Mouse (Mus musculus) neural tube, embryonic 15.5 days (tissue): ENCODE measurements around the gene Gzmk. TPM values are rescaled to one million over a fixed set of nuclear protein-coding genes. Genes with fewer than 3 reads are reported as not detected.

Experiments used
- ATAC-seq: fragments of 200-750 bp; cut with Nextera tagmentation; 2 replicates; pipeline ENCODE4 v1.8.0; 2017; ENCODE audit warnings: mild to moderate bottlenecking, moderate TSS enrichment, moderate library complexity; ENCODE audit not compliant: low FRiP score
- H3K27ac ChIP-seq: fragments of 300-500 bp; sonication (generic); replicated peaks from 2 replicates; pipeline ENCODE4 v1.5.1; 2015; ENCODE audit warnings: mild to moderate bottlenecking, inconsistent platforms
- H3K27me3 ChIP-seq: fragments of 300-500 bp; sonication (generic); replicated peaks from 2 replicates; pipeline ENCODE4 v1.6.1; 2015; ENCODE audit warnings: inconsistent platforms
- H3K36me3 ChIP-seq: fragments of 300-500 bp; sonication (generic); 2 replicates; pipeline ENCODE4 v1.6.1; 2015; ENCODE audit warnings: inconsistent platforms
- H3K4me1 ChIP-seq: fragments of 300-500 bp; sonication (generic); 2 replicates; pipeline ENCODE4 v1.6.1; 2015; ENCODE audit warnings: inconsistent platforms
- H3K4me2 ChIP-seq: fragments of 300-500 bp; sonication (generic); 2 replicates; pipeline ENCODE4 v1.6.1; 2015; ENCODE audit warnings: inconsistent platforms, mild to moderate bottlenecking, moderate library complexity
- H3K4me3 ChIP-seq: fragments of 300-500 bp; sonication (generic); replicated peaks from 2 replicates; pipeline ENCODE4 v1.5.1; 2015; ENCODE audit warnings: mild to moderate bottlenecking, inconsistent platforms
- H3K9ac ChIP-seq: fragments of 300-500 bp; sonication (generic); replicated peaks from 2 replicates; pipeline ENCODE4 v1.6.1; 2015; ENCODE audit warnings: mild to moderate bottlenecking, inconsistent platforms
- H3K9me3 ChIP-seq: fragments of 300-500 bp; sonication (generic); replicated peaks from 2 replicates; pipeline ENCODE4 v1.6.1; 2016; ENCODE audit warnings: inconsistent platforms
- WGBS: fragments of 180-500 bp; shearing (Covaris S2); methylation state at CpG from one replicate; pipeline ENCODE4 v1.1.7; 2015; ENCODE audit warnings: mixed read lengths; 5-methylcytosine and 5-hydroxymethylcytosine counted together
- polyA plus RNA-seq: library from polyadenylated mRNA; unstranded; fragments of >200 nt; fragmentation: Nextera tagmentation; extraction: Ambion mirVana; gene quantifications from 2 replicates; pipeline ENCODE4 v1.2.1, GENCODE M21; 2015

Gene Gzmk
- polyA plus RNA-seq, 1 experiment from 2014 or later: not detected

DNA sequence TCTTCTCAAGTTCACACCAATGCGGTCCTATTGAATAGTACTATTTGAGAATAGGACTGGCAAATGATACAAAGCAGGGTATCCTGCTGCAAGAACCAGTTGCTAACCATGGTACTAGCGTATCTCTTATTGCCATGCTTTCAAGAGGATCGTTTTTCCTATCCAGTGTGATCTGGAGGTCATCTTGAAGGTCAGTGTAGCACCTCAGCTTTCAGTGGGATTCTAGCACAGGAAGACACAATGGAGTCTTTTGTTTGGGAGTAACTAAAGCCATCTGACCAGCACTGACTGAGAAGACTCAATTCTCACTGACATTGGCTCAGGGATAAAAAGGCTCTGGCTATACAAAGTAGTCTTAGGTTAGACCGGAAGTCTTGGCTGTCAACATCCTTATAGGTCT, 74.2 kb downstream of the Gzmk start:
- no peak overlapping the region for H3K4me3 ChIP-seq
- H3K4me2 ChIP-seq: no peak overlapping the region
- H3K27me3 ChIP-seq: no peaks in the 10 kb centered on the region
- H3K4me1 ChIP-seq: no peaks in the 10 kb centered on the region
- no peaks in the 10 kb centered on the region for H3K36me3 ChIP-seq
- H3K9ac ChIP-seq: no peak overlapping the region
- no peak overlapping the region for H3K27ac ChIP-seq
- H3K9me3 ChIP-seq: no peaks in the 10 kb centered on the region
- ATAC-seq: no peak
- 91% methylated on average over 4 of the region's 4 CpGs for WGBS

DNA sequence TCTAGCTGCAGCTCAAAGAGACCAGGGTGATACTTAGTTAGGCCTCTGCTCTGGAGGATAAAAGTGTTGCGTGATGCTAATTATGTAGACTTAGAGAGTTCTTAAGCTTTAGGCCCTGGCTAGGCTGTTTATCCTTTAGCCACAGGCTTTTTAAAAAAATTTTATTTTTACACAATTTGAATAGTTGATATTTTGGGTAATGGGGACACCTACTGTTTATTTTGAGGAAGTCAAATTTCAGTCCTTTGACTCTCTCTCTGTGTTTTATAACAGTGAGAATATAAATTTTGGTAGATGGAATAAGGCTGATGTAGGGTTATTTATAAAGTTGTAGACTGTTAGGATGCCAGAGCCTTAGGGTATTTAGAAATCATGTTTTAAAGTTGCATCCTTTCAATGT, 86.1 kb downstream of the Gzmk start:
- no peaks in the 10 kb centered on the region for H3K9me3 ChIP-seq
- H3K27me3 ChIP-seq: no peaks in the 10 kb centered on the region
- no peak overlapping the region for H3K9ac ChIP-seq
- H3K4me3 ChIP-seq: no peak overlapping the region
- H3K4me2 ChIP-seq: no peak overlapping the region
- ATAC-seq: no peak
- WGBS: 92% methylated on average over 1 of the region's 1 CpGs
- H3K4me1 ChIP-seq: no peaks in the 10 kb centered on the region
- H3K36me3 ChIP-seq: no peaks in the 10 kb centered on the region
- H3K27ac ChIP-seq: no peak overlapping the region

DNA sequence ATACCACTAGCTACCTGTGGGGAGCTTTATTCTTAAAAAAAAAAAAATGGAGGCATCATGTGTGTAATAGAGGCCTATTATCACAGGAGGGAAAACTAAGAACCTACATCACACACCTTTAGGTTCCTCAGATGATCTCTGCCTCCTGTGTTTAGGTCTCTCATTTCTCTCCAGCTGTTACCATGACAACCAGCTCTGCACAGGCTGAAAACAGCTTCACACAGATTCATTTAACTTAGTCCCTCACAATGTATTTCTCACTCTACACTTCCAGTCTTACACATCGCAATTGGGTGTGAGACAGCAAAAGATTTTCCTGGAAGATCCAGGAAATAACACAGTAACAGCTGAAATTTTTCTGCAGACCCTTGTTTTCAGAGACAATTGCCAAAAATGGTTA, 95.7 kb downstream of the Gzmk start:
- Histone ChIP-seq H3K9me3 (no peaks in the 10 kb centered on the region), H3K27me3 (no peaks in the 10 kb centered on the region), H3K9ac (no peak overlapping the region), H3K27ac (no peak overlapping the region), H3K4me2 (no peak overlapping the region), H3K4me1 (no peaks in the 10 kb centered on the region), H3K4me3 (no peak overlapping the region), H3K36me3 (no peaks in the 10 kb centered on the region)
- WGBS: 88% methylated on average over 1 of the region's 1 CpGs
- peak; percentile 88 for ATAC-seq

Other genes with a start within 250 kb of the Gzmk start
- 0.13 and 0.37 TPM in 2 replicates for gene Ccno, start 238.1 kb downstream of the Gzmk start, polyA plus RNA-seq
- 0.08 and 0.11 TPM in 2 replicates for gene Mcidas, start 232.1 kb downstream of the Gzmk start, polyA plus RNA-seq
- not detected in 2 replicates for gene Cdc20b, start 190.8 kb downstream of the Gzmk start, polyA plus RNA-seq
- gene Gpx8, start 179.5 kb downstream of the Gzmk start, polyA plus RNA-seq: 59.3 and 62.5 TPM in 2 replicates
- gene Gzma, start 124.9 kb downstream of the Gzmk start, polyA plus RNA-seq: 92.2 TPM in 1 of 2 replicates, not detected in the other
- 1.3 and 3.5 TPM in 2 replicates for gene Esm1, start 16.2 kb downstream of the Gzmk start, polyA plus RNA-seq
- 0.77 and 1.2 TPM in 2 replicates for gene BC067074, start 67.3 kb upstream of the Gzmk start, polyA plus RNA-seq